Mouse (Mus musculus): ENCODE results near the gene Onecut1. TPM values are rescaled to one million over a fixed set of nuclear protein-coding genes. Genes with fewer than 3 reads are reported as not detected.

Onecut1 gene
- total RNA-seq, 1 experiment, result 0.13 TPM

- H3K27ac ChIP-seq (ENCODE audit: insufficient read depth, low read depth, low read length, poor library complexity, severe bottlenecking), result no peak overlapping the region
- DNase-seq (ENCODE audit: low read depth, low spot score), result no peak
- no peak overlapping the region for H3K9ac ChIP-seq (ENCODE audit: insufficient read depth, low read depth, low read length, poor library complexity, severe bottlenecking)
- TF ChIP-seq ZNF384 (IDR thresholded peaks at IDR 0.05; ENCODE audit: low read depth, low read length), result no peak
- no peak for TF ChIP-seq HCFC1 (IDR thresholded peaks at IDR 0.05; ENCODE audit: borderline replicate concordance, insufficient read depth, low read length)
- TF ChIP-seq ZC3H11A (IDR thresholded peaks at IDR 0.05; ENCODE audit: borderline replicate concordance, low read depth, low read length), result no peak
- TF ChIP-seq MAFK (IDR thresholded peaks at IDR 0.05; ENCODE audit: insufficient read depth, low read depth, low read length), result no peak
- no peak for TF ChIP-seq CHD2 (IDR thresholded peaks at IDR 0.05; ENCODE audit: low read depth, low read length)
- H3K4me3 ChIP-seq (ENCODE audit: insufficient read depth in 1 of 2, low read depth in 1 of 2, low read length in 2 of 2, poor library complexity in 1 of 2, severe bottlenecking in 1 of 2), result no peak overlapping the region
- no peaks in the 10 kb centered on the region for H3K36me3 ChIP-seq (ENCODE audit: control insufficient read depth, insufficient read depth, low read length, poor library complexity, severe bottlenecking)
- H3K9me3 ChIP-seq (ENCODE audit: control insufficient read depth, insufficient read depth, low read depth, low read length), result no peaks in the 10 kb centered on the region
- in situ Hi-C loops (cut with MboI; ENCODE audit: low sequenced_read_pairs in 2 of 2, unreplicated experiment in 2 of 2), result no loop called here
- H3K4me1 ChIP-seq (ENCODE audit: control insufficient read depth in 2 of 2, insufficient read depth in 2 of 2, low read length in 2 of 2, poor library complexity in 1 of 2), result no peaks in the 10 kb centered on the region
Observed at GRCm38 (mm10) chr9:74923291-74923977, 61.7 kb downstream of the Onecut1 start.

DNA sequence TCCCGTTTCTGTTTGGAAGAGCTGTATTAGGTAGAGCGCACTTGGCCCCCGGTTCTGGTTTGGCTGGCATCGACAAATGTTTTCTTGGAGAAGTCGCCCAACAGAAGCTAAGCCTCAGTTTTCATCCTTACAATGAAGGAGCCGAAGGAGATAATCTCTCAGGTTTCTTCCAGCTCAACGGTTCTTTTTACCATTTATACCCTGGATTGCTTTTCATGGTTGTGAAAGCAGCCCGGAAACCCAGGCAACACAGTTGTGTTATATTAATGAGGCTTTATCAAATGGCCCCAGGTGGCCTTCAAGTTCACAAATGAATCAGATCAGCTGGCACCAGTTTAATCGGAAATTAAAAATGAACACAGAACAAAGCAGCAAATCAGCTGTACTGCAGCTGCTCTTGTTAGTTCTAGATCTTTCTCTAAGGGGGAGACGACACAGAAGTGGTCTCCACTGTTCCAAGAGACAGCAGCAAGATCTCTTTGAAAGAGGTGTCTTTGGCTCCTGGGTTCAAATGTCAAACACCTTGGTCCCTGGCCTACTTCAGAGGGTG is 63.6 kb downstream of the Onecut1 start:
- in situ Hi-C loops (cut with MboI; ENCODE audit: low sequenced_read_pairs in 2 of 2, unreplicated experiment in 2 of 2), result no loop called here
- DNase-seq (ENCODE audit: low read depth, low spot score), result no peak
- no peak overlapping the region for H3K27ac ChIP-seq (ENCODE audit: insufficient read depth, low read depth, low read length, poor library complexity, severe bottlenecking)

DNA sequence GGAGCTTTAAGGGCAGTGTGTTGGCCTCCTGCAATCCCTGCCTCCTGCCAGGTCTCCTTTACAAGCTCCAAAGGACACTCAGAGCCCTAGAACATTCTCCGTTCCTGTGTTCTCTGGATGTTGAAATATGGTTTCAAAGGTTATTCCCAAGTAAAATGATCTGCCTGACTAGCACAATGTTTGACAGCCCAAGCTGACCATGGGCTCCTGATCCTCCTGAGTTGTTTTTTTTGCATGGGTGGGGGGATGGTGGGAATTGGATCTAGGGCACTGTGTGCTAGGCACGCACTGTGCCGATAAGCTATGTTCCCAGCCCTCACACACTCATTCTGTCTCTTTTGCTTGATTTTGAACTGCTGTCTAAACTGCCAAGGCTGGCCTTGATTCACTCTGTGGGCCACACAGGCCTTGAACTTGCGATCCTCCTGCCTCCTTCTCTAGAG is 68.3 kb downstream of the Onecut1 start:
- H3K4me3 ChIP-seq (ENCODE audit: insufficient read depth in 1 of 2, low read depth in 1 of 2, low read length in 2 of 2, poor library complexity in 1 of 2, severe bottlenecking in 1 of 2), result no peak overlapping the region
- no peak overlapping the region for H3K9ac ChIP-seq (ENCODE audit: insufficient read depth, low read depth, low read length, poor library complexity, severe bottlenecking)
- H3K36me3 ChIP-seq (ENCODE audit: control insufficient read depth, insufficient read depth, low read length, poor library complexity, severe bottlenecking), result no peaks in the 10 kb centered on the region
- no peak overlapping the region for H3K27ac ChIP-seq (ENCODE audit: insufficient read depth, low read depth, low read length, poor library complexity, severe bottlenecking)
- no peaks in the 10 kb centered on the region for H3K9me3 ChIP-seq (ENCODE audit: control insufficient read depth, insufficient read depth, low read depth, low read length)
- in situ Hi-C loops (cut with MboI; ENCODE audit: low sequenced_read_pairs in 2 of 2, unreplicated experiment in 2 of 2), result no loop called here
- DNase-seq (ENCODE audit: low read depth, low spot score), result no peak
- no peak for TF ChIP-seq MAFK (IDR thresholded peaks at IDR 0.05; ENCODE audit: insufficient read depth, low read depth, low read length)
- TF ChIP-seq HCFC1 (IDR thresholded peaks at IDR 0.05; ENCODE audit: borderline replicate concordance, insufficient read depth, low read length), result no peak
- TF ChIP-seq ZC3H11A (IDR thresholded peaks at IDR 0.05; ENCODE audit: borderline replicate concordance, low read depth, low read length), result no peak
- no peak for TF ChIP-seq ZNF384 (IDR thresholded peaks at IDR 0.05; ENCODE audit: low read depth, low read length)
- TF ChIP-seq CHD2 (IDR thresholded peaks at IDR 0.05; ENCODE audit: low read depth, low read length), result no peak
- no peaks in the 10 kb centered on the region for H3K4me1 ChIP-seq (ENCODE audit: control insufficient read depth in 2 of 2, insufficient read depth in 2 of 2, low read length in 2 of 2, poor library complexity in 1 of 2)

More for the DNA sequence above, 63.6 kb downstream of the Onecut1 start:
- TF ChIP-seq ZNF384 (IDR thresholded peaks at IDR 0.05; ENCODE audit: low read depth, low read length) (no peak), MAFK (IDR thresholded peaks at IDR 0.05; ENCODE audit: insufficient read depth, low read depth, low read length) (no peak), CHD2 (IDR thresholded peaks at IDR 0.05; ENCODE audit: low read depth, low read length) (no peak), HCFC1 (IDR thresholded peaks at IDR 0.05; ENCODE audit: borderline replicate concordance, insufficient read depth, low read length) (no peak), ZC3H11A (IDR thresholded peaks at IDR 0.05; ENCODE audit: borderline replicate concordance, low read depth, low read length) (no peak)
- H3K4me3 ChIP-seq (ENCODE audit: insufficient read depth in 1 of 2, low read depth in 1 of 2, low read length in 2 of 2, poor library complexity in 1 of 2, severe bottlenecking in 1 of 2), result no peak overlapping the region
- H3K4me1 ChIP-seq (ENCODE audit: control insufficient read depth in 2 of 2, insufficient read depth in 2 of 2, low read length in 2 of 2, poor library complexity in 1 of 2), result no peaks in the 10 kb centered on the region
- no peak overlapping the region for H3K9ac ChIP-seq (ENCODE audit: insufficient read depth, low read depth, low read length, poor library complexity, severe bottlenecking)
- H3K9me3 ChIP-seq (ENCODE audit: control insufficient read depth, insufficient read depth, low read depth, low read length), result no peaks in the 10 kb centered on the region
- no peaks in the 10 kb centered on the region for H3K36me3 ChIP-seq (ENCODE audit: control insufficient read depth, insufficient read depth, low read length, poor library complexity, severe bottlenecking)

DNA sequence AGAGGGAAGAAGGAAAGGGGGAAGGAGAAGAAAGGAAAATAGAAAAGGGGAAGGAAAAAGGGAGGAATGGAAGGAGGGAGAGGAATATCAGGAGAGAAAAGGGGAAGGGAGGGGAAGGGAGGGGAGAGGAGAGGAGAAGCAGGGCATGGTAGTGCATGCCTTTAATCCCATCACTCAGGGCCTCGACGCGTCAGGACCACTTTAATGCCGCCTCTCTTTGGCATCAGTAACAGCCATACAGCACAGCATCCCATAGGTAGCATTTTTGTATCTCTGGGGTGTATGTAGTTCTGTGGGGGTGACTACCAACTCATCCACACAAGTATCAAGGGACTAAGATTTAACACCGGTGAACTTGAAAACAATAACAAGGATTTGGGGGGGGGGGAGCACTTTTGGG is 68.9 kb downstream of the Onecut1 start:
- DNase-seq (ENCODE audit: low read depth, low spot score), result no peak
- Histone ChIP-seq H3K4me1 (ENCODE audit: control insufficient read depth in 2 of 2, insufficient read depth in 2 of 2, low read length in 2 of 2, poor library complexity in 1 of 2) (no peaks in the 10 kb centered on the region), H3K36me3 (ENCODE audit: control insufficient read depth, insufficient read depth, low read length, poor library complexity, severe bottlenecking) (no peaks in the 10 kb centered on the region), H3K9ac (ENCODE audit: insufficient read depth, low read depth, low read length, poor library complexity, severe bottlenecking) (no peak overlapping the region), H3K9me3 (ENCODE audit: control insufficient read depth, insufficient read depth, low read depth, low read length) (no peaks in the 10 kb centered on the region), H3K27ac (ENCODE audit: insufficient read depth, low read depth, low read length, poor library complexity, severe bottlenecking) (no peak overlapping the region), H3K4me3 (ENCODE audit: insufficient read depth in 1 of 2, low read depth in 1 of 2, low read length in 2 of 2, poor library complexity in 1 of 2, severe bottlenecking in 1 of 2) (no peak overlapping the region)
- in situ Hi-C loops (cut with MboI; ENCODE audit: low sequenced_read_pairs in 2 of 2, unreplicated experiment in 2 of 2), result no loop called here
- TF ChIP-seq HCFC1 (IDR thresholded peaks at IDR 0.05; ENCODE audit: borderline replicate concordance, insufficient read depth, low read length) (no peak), CHD2 (IDR thresholded peaks at IDR 0.05; ENCODE audit: low read depth, low read length) (no peak)

Measured in ES-E14 (cell line).